Mouse (Mus musculus): ENCODE data around the gene Abat. TPM values are rescaled to one million over a fixed set of nuclear protein-coding genes. Genes with fewer than 3 reads are reported as not detected.

Gene Abat
- polyA plus RNA-seq, 1 experiment from 2014 or later: 84.9 TPM

Small RNAs within 50 kb of the gene (microRNA-seq; reads per million reads assigned to microRNA genes)
- gene Gm22137: not detected

Other genes with a start within 250 kb of the Abat start
- gene Tmem114, start 88.3 kb upstream of the Abat start, polyA plus RNA-seq (2014; fragmentation: Nextera tagmentation; extraction: Ambion mirVana): 0.19 and 0.28 TPM in 2 replicates
- gene Mettl22, start 42.6 kb upstream of the Abat start, polyA plus RNA-seq (2014; fragmentation: Nextera tagmentation; extraction: Ambion mirVana): 48.4 and 63.4 TPM in 2 replicates
- gene Pmm2, start 124.2 kb downstream of the Abat start, polyA plus RNA-seq (2014; fragmentation: Nextera tagmentation; extraction: Ambion mirVana): 38.7 and 39.4 TPM in 2 replicates
- gene Tmem186, start 124.3 kb downstream of the Abat start, polyA plus RNA-seq (2014; fragmentation: Nextera tagmentation; extraction: Ambion mirVana): 13.8 and 17.7 TPM in 2 replicates
- gene Carhsp1, start 158.7 kb downstream of the Abat start, polyA plus RNA-seq (2014; fragmentation: Nextera tagmentation; extraction: Ambion mirVana): 58.5 and 73.7 TPM in 2 replicates
- gene Gm5767, start 167.3 kb downstream of the Abat start, polyA plus RNA-seq (2014; fragmentation: Nextera tagmentation; extraction: Ambion mirVana): not detected in 2 replicates